Comparison of ENCODE assay signal across 24 mouse cellular contexts in the genomic region with DNA sequence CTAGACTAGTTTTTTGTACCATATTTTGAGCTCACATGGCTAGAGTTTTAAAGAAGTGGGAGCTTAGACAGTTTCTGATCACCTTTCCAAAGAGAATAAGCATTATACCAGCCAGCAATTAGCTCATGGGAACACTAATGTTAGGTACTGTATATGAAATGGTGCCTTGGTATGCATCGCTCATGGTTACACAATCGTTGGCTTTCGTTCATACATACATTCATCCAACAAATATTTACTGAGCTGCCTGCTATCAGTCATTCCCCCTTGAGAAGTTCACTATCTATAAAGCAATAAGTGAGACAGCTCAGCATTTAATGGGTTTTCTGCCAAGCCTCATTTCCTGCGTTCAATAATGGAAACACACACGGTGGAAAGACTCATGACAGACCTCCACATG. TPM values are rescaled to one million over a fixed set of nuclear protein-coding genes. Genes with fewer than 3 reads are reported as not detected.
DNase-seq lines count a peak whose midpoint lies in the region; ATAC-seq and TF ChIP-seq lines count a peak whose summit lies in the region.
"Had no signal": no experiment of that assay in that cellular context is flagged by ENCODE, and none has a peak within 500 bp of the region (broad histone marks: within the 10 kb centered on the region; RNA-seq: fewer than 3 reads in every experiment).

No protein-coding gene starts in this region.

- TF ChIP-seq CTCF in intestine, postnatal 0 days (IDR thresholded peaks at IDR 0.05; ENCODE audit: low read depth), result no peak
- TF ChIP-seq CTCF in kidney, adult 2 months (conservative IDR thresholded peaks at IDR 0.05; ENCODE audit: insufficient read depth, insufficient read length, low read depth, low read length), result no peak

- H3K9ac ChIP-seq in intestine, embryonic 16.5 days (ENCODE audit: low read depth, low read length), result no peak overlapping the region
- no peak overlapping the region for H3K9ac ChIP-seq in intestine, embryonic 15.5 days
- no peak overlapping the region for H3K9ac ChIP-seq in intestine, postnatal 0 days (ENCODE audit: low read depth, low read length)
- H3K9ac ChIP-seq: embryonic facial prominence, embryonic 12.5 days; forebrain, embryonic 12.5 days had no signal

- DNase-seq in NIH3T3 (ENCODE audit: low read depth), result peak; percentile 78
- no peak for DNase-seq in cerebellum, adult 11 months
- no peak for DNase-seq in kidney, adult 2 months
- DNase-seq: adrenal gland, adult 2 months; adrenal gland, postnatal 10 days; adrenal gland, postnatal 25 days; cerebellum, adult 11-12 months; cerebellum, adult 2 months; cerebellum, adult 9-10 months; cerebellum, postnatal 10 days; cerebellum, postnatal 25 days had no signal

- peaks cover 8% of the 10 kb centered on the region for H3K4me1 ChIP-seq in intestine, embryonic 16.5 days (ENCODE audit: control insufficient read depth, insufficient read depth, low read length)
- 0 out of 2 replicates have a peak, but pooled peaks cover 2% of the 10 kb centered on the region for H3K4me1 ChIP-seq in intestine, embryonic 15.5 days (replicated peaks)
- H3K4me1 ChIP-seq in intestine, postnatal 0 days (replicated peaks; ENCODE audit: control insufficient read depth, insufficient read depth, low read length), result 0 out of 2 replicates have a peak, but pooled peaks cover 6% of the 10 kb centered on the region
- H3K4me1 ChIP-seq in kidney, adult 2 months (ENCODE audit: control insufficient read depth, insufficient read depth, low read length), result peaks cover 3% of the 10 kb centered on the region; the same call in 1 of the 2 replicates

- WGBS in intestine, embryonic 16.5 days, result 46% methylated on average over 5 of the region's 5 CpGs
- WGBS in intestine, embryonic 15.5 days, result 62% methylated on average over 5 of the region's 5 CpGs
- 26% methylated on average over 5 of the region's 5 CpGs for WGBS in intestine, postnatal 0 days
- WGBS in kidney, adult 2 months, result 75% methylated on average over 5 of the region's 5 CpGs

- no peaks in the 10 kb centered on the region for H3K36me3 ChIP-seq in intestine, embryonic 16.5 days (ENCODE audit: control insufficient read depth, insufficient read depth, low read length)
- H3K36me3 ChIP-seq in intestine, embryonic 15.5 days, result no peaks in the 10 kb centered on the region
- peaks cover 5% of the 10 kb centered on the region; the same call in 1 of the 2 replicates for H3K36me3 ChIP-seq in intestine, postnatal 0 days (ENCODE audit: control insufficient read depth, insufficient read depth)
- no peaks in the 10 kb centered on the region for H3K36me3 ChIP-seq in kidney, adult 2 months (ENCODE audit: control insufficient read depth, insufficient read depth, low read length)
- H3K36me3 ChIP-seq: embryonic facial prominence, embryonic 10.5 days; embryonic facial prominence, embryonic 12.5 days; forebrain, embryonic 10.5 days; forebrain, embryonic 12.5 days had no signal

- no peak overlapping the region for H3K4me3 ChIP-seq in intestine, embryonic 16.5 days (ENCODE audit: low read length)
- H3K4me3 ChIP-seq in intestine, embryonic 15.5 days (replicated peaks), result no peak overlapping the region
- H3K4me3 ChIP-seq in intestine, postnatal 0 days (ENCODE audit: low read depth, low read length), result no peak overlapping the region
- no peak overlapping the region for H3K4me3 ChIP-seq in kidney, adult 2 months (ENCODE audit: insufficient read depth, low read depth, low read length)
- H3K4me3 ChIP-seq: embryonic facial prominence, embryonic 10.5 days; embryonic facial prominence, embryonic 12.5 days; erythroblast, embryonic 14.5 days; forebrain, embryonic 10.5 days; forebrain, embryonic 12.5 days had no signal

- peak; percentile 39 for ATAC-seq in intestine, embryonic 16.5 days
- no peak for ATAC-seq in intestine, embryonic 15.5 days
- ATAC-seq in intestine, postnatal 0 days, result no peak
- ATAC-seq: CD4-positive, CD25-positive, alpha-beta regulatory T cell, adult 4 months; forebrain, embryonic 14.5 days; forebrain, embryonic 16.5 days had no signal

- H3K27ac ChIP-seq in intestine, embryonic 16.5 days (ENCODE audit: low read length), result no peak overlapping the region
- H3K27ac ChIP-seq in intestine, embryonic 15.5 days, result no peak overlapping the region
- H3K27ac ChIP-seq in intestine, postnatal 0 days (ENCODE audit: low read depth, low read length), result no peak overlapping the region
- H3K27ac ChIP-seq in kidney, adult 2 months (ENCODE audit: insufficient read depth, low read depth, low read length), result no peak overlapping the region
- H3K27ac ChIP-seq: embryonic facial prominence, embryonic 10.5 days; embryonic facial prominence, embryonic 12.5 days; forebrain, embryonic 10.5 days; forebrain, embryonic 12.5 days had no signal

- H3K9me3 ChIP-seq in intestine, embryonic 16.5 days (ENCODE audit: control insufficient read depth, low read length), result no peaks in the 10 kb centered on the region
- H3K9me3 ChIP-seq in intestine, embryonic 15.5 days, result no peaks in the 10 kb centered on the region
- H3K9me3 ChIP-seq in intestine, postnatal 0 days (ENCODE audit: control insufficient read depth), result no peaks in the 10 kb centered on the region
- H3K9me3 ChIP-seq: embryonic facial prominence, embryonic 10.5 days; embryonic facial prominence, embryonic 12.5 days; forebrain, embryonic 10.5 days; forebrain, embryonic 12.5 days; G1E had no signal

- no peak for TF ChIP-seq POLR2A in kidney, adult 2 months (IDR thresholded peaks at IDR 0.05; ENCODE audit: low read depth, low read length)

- no peak overlapping the region for H3K4me2 ChIP-seq in intestine, embryonic 16.5 days (ENCODE audit: low read depth, low read length)
- H3K4me2 ChIP-seq in intestine, embryonic 15.5 days (replicated peaks), result no peak overlapping the region
- H3K4me2 ChIP-seq in intestine, postnatal 0 days (replicated peaks; ENCODE audit: low read depth), result 0 out of 2 replicates have a peak overlapping the region, but pooled peaks have one; percentile 13
- H3K4me2 ChIP-seq: embryonic facial prominence, embryonic 12.5 days; forebrain, embryonic 12.5 days had no signal

- no peaks in the 10 kb centered on the region for H3K27me3 ChIP-seq in intestine, embryonic 16.5 days (replicated peaks; ENCODE audit: control insufficient read depth, insufficient read depth, low read length)
- H3K27me3 ChIP-seq in intestine, embryonic 15.5 days (replicated peaks), result no peaks in the 10 kb centered on the region
- H3K27me3 ChIP-seq in intestine, postnatal 0 days (replicated peaks; ENCODE audit: control insufficient read depth, insufficient read depth, low read length), result no peaks in the 10 kb centered on the region
- H3K27me3 ChIP-seq in kidney, adult 2 months (replicated peaks; ENCODE audit: control insufficient read depth, insufficient read depth, low read length), result no peaks in the 10 kb centered on the region
- H3K27me3 ChIP-seq: CH12.LX; embryonic facial prominence, embryonic 12.5 days; forebrain, embryonic 12.5 days had no signal

RNA-seq across cellular contexts. Expression of gene Tbc1d23, which starts 4.9 kb away (rescaled TPM):
- 20.4 and 21.7 TPM in 2 replicates for polyA plus RNA-seq in intestine, embryonic 16.5 days (2015; fragmentation: Nextera tagmentation; extraction: Ambion mirVana)
- polyA plus RNA-seq in intestine, embryonic 15.5 days (2015; fragmentation: Nextera tagmentation; extraction: Ambion mirVana), result 21.9 TPM in 2 replicates
- 22.3 and 23.8 TPM in 2 replicates for polyA plus RNA-seq in intestine, postnatal 0 days (2015; fragmentation: Nextera tagmentation; extraction: Ambion mirVana)
- polyA plus RNA-seq in kidney, adult 2 months (2012; rRNA removed), result 8.6 and 10.7 TPM in 2 replicates

RNA-seq across cellular contexts. Expression of gene Nit2, which starts 59.3 kb away (rescaled TPM):
- 76.1 and 79.9 TPM in 2 replicates for polyA plus RNA-seq in intestine, embryonic 16.5 days (2015; fragmentation: Nextera tagmentation; extraction: Ambion mirVana)
- 74.7 and 81.2 TPM in 2 replicates for polyA plus RNA-seq in intestine, embryonic 15.5 days (2015; fragmentation: Nextera tagmentation; extraction: Ambion mirVana)
- 46.1 and 46.2 TPM in 2 replicates for polyA plus RNA-seq in intestine, postnatal 0 days (2015; fragmentation: Nextera tagmentation; extraction: Ambion mirVana)
- polyA plus RNA-seq in kidney, adult 2 months (2012; rRNA removed), result 75.3 and 83.7 TPM in 2 replicates
